Mouse (Mus musculus) limb, embryonic 12.5 days (tissue): ENCODE measurements around the gene Olfr1294. TPM values are rescaled to one million over a fixed set of nuclear protein-coding genes. Genes with fewer than 3 reads are reported as not detected.

Source experiments
- ATAC-seq: fragments of 200-750 bp; cut with Nextera tagmentation; 2 replicates; pipeline ENCODE4 v1.8.0; 2017; ENCODE audit warnings: low read depth, moderate TSS enrichment; ENCODE audit not compliant: insufficient number of reproducible peaks, insufficient read depth, low FRiP score, low TSS enrichment
- H3K27ac ChIP-seq: fragments of 300-500 bp; sonication (generic); 2 replicates; pipeline ENCODE4 v1.5.1; 2016; ENCODE audit warnings: mild to moderate bottlenecking, moderate library complexity
- H3K27me3 ChIP-seq: fragments of 300-500 bp; sonication (generic); 2 replicates; pipeline ENCODE4 v1.6.1; 2016; ENCODE audit warnings: mild to moderate bottlenecking, moderate library complexity
- H3K36me3 ChIP-seq: fragments of 300-500 bp; sonication (generic); 2 replicates; pipeline ENCODE4 v1.6.1; 2016; ENCODE audit warnings: mild to moderate bottlenecking, moderate library complexity
- H3K4me1 ChIP-seq: fragments of 300-500 bp; sonication (generic); replicated peaks from 2 replicates; pipeline ENCODE4 v1.6.1; 2016
- H3K4me2 ChIP-seq: fragments of 300-500 bp; sonication (generic); 2 replicates; pipeline ENCODE4 v1.6.1; 2016; ENCODE audit warnings: mild to moderate bottlenecking, moderate library complexity
- H3K4me3 ChIP-seq: fragments of 300-500 bp; sonication (generic); replicated peaks from 2 replicates; pipeline ENCODE4 v1.5.1; 2016; ENCODE audit warnings: mild to moderate bottlenecking
- H3K9ac ChIP-seq: fragments of 300-500 bp; sonication (generic); replicated peaks from 2 replicates; pipeline ENCODE4 v1.6.1; 2016; ENCODE audit warnings: mild to moderate bottlenecking, moderate library complexity
- H3K9me3 ChIP-seq: fragments of 300-500 bp; sonication (generic); 2 replicates; pipeline ENCODE4 v1.6.1; 2016; ENCODE audit warnings: mild to moderate bottlenecking, moderate library complexity
- WGBS: fragments of 180-500 bp; shearing (Covaris S2); methylation state at CpG from one replicate; pipeline ENCODE4 v1.1.7; 2016; 5-methylcytosine and 5-hydroxymethylcytosine counted together
- polyA plus RNA-seq: library from polyadenylated mRNA; unstranded; fragments of >200 nt; fragmentation: Nextera tagmentation; extraction: Ambion mirVana; gene quantifications from 2 replicates; pipeline ENCODE4 v1.2.1, GENCODE M21; 2016

Gene Olfr1294
- not detected in 2 replicates for polyA plus RNA-seq

- no peak for ATAC-seq
- no peak within 1 kb of the TSS for H3K27ac ChIP-seq
- WGBS = 52% methylated on average over 1 of the region's 1 CpGs
Observed at GRCm38 (mm10) chr2:111540191-111540590, at the start of gene Olfr1294. TSS of gene Olfr1294 (minus strand) at chr2:111540291.

GRCm38 (mm10) chr2:111569581-111569980, 29.5 kb upstream of the Olfr1294 start, which contains the start of gene Olfr1295:
TSS of gene Olfr1295 (minus strand) at chr2:111569681.
- Histone ChIP-seq H3K4me1 (no peaks in the 10 kb centered on the region), H3K4me3 (no peak within 1 kb of the TSS), H3K36me3 (no peaks in the 10 kb centered on the region), H3K4me2 (no peak within 1 kb of the TSS), H3K27me3 (no peaks in the 10 kb centered on the region), H3K27ac (no peak within 1 kb of the TSS), H3K9me3 (no peaks in the 10 kb centered on the region), H3K9ac (no peak within 1 kb of the TSS)
- no peak for ATAC-seq

More at GRCm38 (mm10) chr2:111540191-111540590, at the start of gene Olfr1294:
- Histone ChIP-seq H3K36me3 (no peaks in the 10 kb centered on the region), H3K27me3 (no peaks in the 10 kb centered on the region), H3K9ac (no peak within 1 kb of the TSS), H3K4me1 (no peaks in the 10 kb centered on the region), H3K9me3 (no peaks in the 10 kb centered on the region), H3K4me2 (no peak within 1 kb of the TSS), H3K4me3 (no peak within 1 kb of the TSS)

DNA sequence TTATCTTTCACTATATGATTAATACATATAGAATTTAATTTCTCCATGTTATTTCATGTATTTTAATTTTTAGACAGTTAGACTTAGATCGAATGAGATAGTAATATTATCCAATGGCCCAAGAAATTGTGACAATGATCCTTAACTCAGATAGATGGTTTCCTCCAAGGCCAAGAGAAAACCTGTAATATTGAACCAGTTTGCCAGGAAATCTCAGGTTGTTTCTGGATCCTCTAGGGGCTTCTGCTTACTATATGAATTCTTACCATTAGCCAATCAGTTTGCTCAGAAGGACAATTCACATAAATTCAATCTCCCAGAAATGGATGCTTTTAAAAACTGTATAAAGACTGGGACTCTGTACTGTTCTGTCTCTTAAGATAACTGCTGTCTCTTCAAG, 15.2 kb downstream of the Olfr1294 start, which contains the start of gene Olfr1293-ps:
Gene Olfr1293-ps (plus strand): TSS at position 301 of the 400 bp plus-strand sequence.
- Histone ChIP-seq H3K27me3 (no peaks in the 10 kb centered on the region), H3K9ac (no peak within 1 kb of the TSS), H3K4me3 (no peak within 1 kb of the TSS), H3K4me1 (no peaks in the 10 kb centered on the region), H3K9me3 (0 out of 2 replicates have a peak, but pooled peaks cover 5% of the 10 kb centered on the region), H3K27ac (no peak within 1 kb of the TSS), H3K36me3 (no peaks in the 10 kb centered on the region), H3K4me2 (no peak within 1 kb of the TSS)
- WGBS = 91% methylated on average over 1 of the region's 1 CpGs
- no peak for ATAC-seq

- Histone ChIP-seq H3K9me3 (peaks cover 10% of the 10 kb centered on the region; the same call in 1 of the 2 replicates), H3K9ac (no peak overlapping the region), H3K27ac (no peak overlapping the region), H3K36me3 (no peaks in the 10 kb centered on the region), H3K4me3 (no peak overlapping the region), H3K4me1 (no peaks in the 10 kb centered on the region), H3K4me2 (no peak overlapping the region), H3K27me3 (no peaks in the 10 kb centered on the region)
- no peak for ATAC-seq
- WGBS = 87% methylated on average over 10 of the region's 10 CpGs
Observed at GRCm38 (mm10) chr2:111517451-111517850, 22.6 kb downstream of the Olfr1294 start.

DNA sequence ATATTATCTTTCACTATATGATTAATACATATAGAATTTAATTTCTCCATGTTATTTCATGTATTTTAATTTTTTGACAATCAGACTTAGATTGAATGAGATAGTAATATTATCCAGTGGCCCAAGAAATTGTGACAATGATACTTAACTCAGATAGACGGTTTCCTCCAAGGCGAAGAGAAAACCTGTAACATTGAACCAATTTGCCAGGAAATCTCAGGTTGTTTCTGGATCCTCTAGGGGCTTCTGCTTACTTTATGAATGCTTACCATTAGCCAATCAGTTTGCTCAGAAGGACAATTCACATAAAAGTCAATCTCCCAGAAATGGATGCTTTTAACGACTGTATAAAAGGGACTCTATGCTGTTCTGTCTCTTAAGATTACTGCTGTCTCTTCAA, 43.2 kb downstream of the Olfr1294 start, which contains the start of gene Olfr1291-ps1:
Gene Olfr1291-ps1 (plus strand): TSS at position 301 of the 400 bp plus-strand sequence.
- no peak for ATAC-seq
- H3K9ac ChIP-seq = no peak within 1 kb of the TSS
- no peaks in the 10 kb centered on the region for H3K9me3 ChIP-seq
- no peaks in the 10 kb centered on the region for H3K4me1 ChIP-seq
- no peak within 1 kb of the TSS for H3K4me3 ChIP-seq
- 89% methylated on average over 3 of the region's 3 CpGs for WGBS
- H3K36me3 ChIP-seq = no peaks in the 10 kb centered on the region
- no peaks in the 10 kb centered on the region for H3K27me3 ChIP-seq
- H3K4me2 ChIP-seq = no peak within 1 kb of the TSS
- no peak within 1 kb of the TSS for H3K27ac ChIP-seq

- no peak within 1 kb of the TSS for H3K4me2 ChIP-seq
- H3K27me3 ChIP-seq = no peaks in the 10 kb centered on the region
- H3K4me3 ChIP-seq = no peak within 1 kb of the TSS
- no peaks in the 10 kb centered on the region for H3K9me3 ChIP-seq
- H3K4me1 ChIP-seq = no peaks in the 10 kb centered on the region
- 78% methylated on average over 5 of the region's 5 CpGs for WGBS
- no peaks in the 10 kb centered on the region for H3K36me3 ChIP-seq
- no peak for ATAC-seq
- no peak within 1 kb of the TSS for H3K9ac ChIP-seq
- H3K27ac ChIP-seq = no peak within 1 kb of the TSS
Observed at GRCm38 (mm10) chr2:111493729-111494128, 46.4 kb downstream of the Olfr1294 start, which contains the start of gene Olfr1290. TSS of gene Olfr1290 (minus strand) at chr2:111493829.

Other genes with a start within 250 kb of the Olfr1294 start
- not detected in 2 replicates for gene Olfr1279, start 239.7 kb downstream of the Olfr1294 start, polyA plus RNA-seq
- gene Olfr1280, start 226.3 kb downstream of the Olfr1294 start, polyA plus RNA-seq = not detected in 2 replicates
- not detected in 2 replicates for gene Olfr1281, start 213.8 kb downstream of the Olfr1294 start, polyA plus RNA-seq
- gene Olfr1282, start 204.2 kb downstream of the Olfr1294 start, polyA plus RNA-seq = not detected in 2 replicates
- gene Olfr1283, start 173.5 kb downstream of the Olfr1294 start, polyA plus RNA-seq = not detected in 2 replicates
- not detected in 2 replicates for gene Olfr1284, start 164.8 kb downstream of the Olfr1294 start, polyA plus RNA-seq
- gene Olfr1286, start 117.2 kb downstream of the Olfr1294 start, polyA plus RNA-seq = not detected in 2 replicates
- not detected in 2 replicates for gene Olfr1287, start 91.1 kb downstream of the Olfr1294 start, polyA plus RNA-seq
- gene Olfr1288, start 66.2 kb downstream of the Olfr1294 start, polyA plus RNA-seq = not detected in 2 replicates
- not detected in 2 replicates for gene Olfr1289, start 59.5 kb downstream of the Olfr1294 start, polyA plus RNA-seq
- gene Olfr1290, start 46.5 kb downstream of the Olfr1294 start, polyA plus RNA-seq = not detected in 2 replicates
- not detected in 2 replicates for gene Olfr1291-ps1, start 43.1 kb downstream of the Olfr1294 start, polyA plus RNA-seq
- not detected in 2 replicates for gene Olfr1293-ps, start 15.1 kb downstream of the Olfr1294 start, polyA plus RNA-seq
- not detected in 2 replicates for gene Olfr1295, start 29.4 kb upstream of the Olfr1294 start, polyA plus RNA-seq
- gene Olfr1297, start 86.2 kb upstream of the Olfr1294 start, polyA plus RNA-seq = not detected in 2 replicates
- gene Olfr1298, start 108.9 kb upstream of the Olfr1294 start, polyA plus RNA-seq = not detected in 2 replicates
- not detected in 2 replicates for gene Olfr1299, start 121.1 kb upstream of the Olfr1294 start, polyA plus RNA-seq
- gene Olfr1301, start 210.7 kb upstream of the Olfr1294 start, polyA plus RNA-seq = not detected in 2 replicates
- gene Olfr1302, start 237.1 kb upstream of the Olfr1294 start, polyA plus RNA-seq = not detected in 2 replicates